Mouse (Mus musculus) telencephalon, adult 2 months (tissue): ENCODE results near the gene Afap1l2.

Source experiments
- DNase-seq: peaks from one replicate; pipeline ENCODE4 v3.0.0-alpha.2; 2011; ENCODE audit warnings: low read depth, low spot score

Afap1l2 gene

DNA sequence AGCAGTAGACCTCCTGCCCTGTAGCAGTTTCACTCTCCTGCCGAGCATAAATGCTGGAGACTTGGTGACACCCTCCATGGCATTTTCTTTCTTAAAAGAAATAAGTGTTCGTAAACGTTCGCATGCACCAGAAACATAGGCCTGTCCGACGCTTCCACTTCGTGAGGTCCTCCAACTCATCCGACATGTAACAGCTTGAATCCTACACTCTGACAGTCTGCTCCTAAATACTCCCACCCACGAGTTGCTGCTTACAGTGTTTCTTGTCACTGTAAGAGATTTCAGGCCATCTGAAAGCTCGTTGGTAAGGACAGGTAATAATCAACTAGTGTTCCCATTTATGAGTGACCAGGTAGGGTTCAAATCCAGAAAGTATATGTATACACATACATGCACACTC is 120.1 kb downstream of the Afap1l2 start:
- peak; percentile 17 for DNase-seq

DNA sequence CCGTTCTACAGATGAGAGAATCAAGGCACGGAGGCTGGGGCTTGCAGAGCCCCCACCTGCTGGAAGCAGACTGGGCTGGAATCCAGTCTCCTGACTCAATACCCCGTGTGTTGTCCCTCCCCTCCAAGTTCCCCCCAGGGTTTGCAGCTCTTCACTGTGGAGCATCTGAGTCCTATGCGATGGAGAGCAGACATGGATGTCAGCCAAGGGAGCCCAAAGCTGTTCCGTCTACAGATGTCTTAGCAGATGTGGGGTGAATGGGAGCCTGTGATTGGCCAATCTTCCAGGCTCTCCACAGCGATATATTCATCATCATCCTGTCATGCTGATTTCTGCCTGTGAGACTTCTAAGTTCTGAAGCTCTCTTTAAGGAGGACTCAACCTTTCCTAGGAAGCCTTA is 130.7 kb downstream of the Afap1l2 start:
- no peak for DNase-seq

GRCm38 (mm10) chr19:56874601-56875315 is 133.3 kb downstream of the Afap1l2 start:
- DNase-seq: no peak

DNA sequence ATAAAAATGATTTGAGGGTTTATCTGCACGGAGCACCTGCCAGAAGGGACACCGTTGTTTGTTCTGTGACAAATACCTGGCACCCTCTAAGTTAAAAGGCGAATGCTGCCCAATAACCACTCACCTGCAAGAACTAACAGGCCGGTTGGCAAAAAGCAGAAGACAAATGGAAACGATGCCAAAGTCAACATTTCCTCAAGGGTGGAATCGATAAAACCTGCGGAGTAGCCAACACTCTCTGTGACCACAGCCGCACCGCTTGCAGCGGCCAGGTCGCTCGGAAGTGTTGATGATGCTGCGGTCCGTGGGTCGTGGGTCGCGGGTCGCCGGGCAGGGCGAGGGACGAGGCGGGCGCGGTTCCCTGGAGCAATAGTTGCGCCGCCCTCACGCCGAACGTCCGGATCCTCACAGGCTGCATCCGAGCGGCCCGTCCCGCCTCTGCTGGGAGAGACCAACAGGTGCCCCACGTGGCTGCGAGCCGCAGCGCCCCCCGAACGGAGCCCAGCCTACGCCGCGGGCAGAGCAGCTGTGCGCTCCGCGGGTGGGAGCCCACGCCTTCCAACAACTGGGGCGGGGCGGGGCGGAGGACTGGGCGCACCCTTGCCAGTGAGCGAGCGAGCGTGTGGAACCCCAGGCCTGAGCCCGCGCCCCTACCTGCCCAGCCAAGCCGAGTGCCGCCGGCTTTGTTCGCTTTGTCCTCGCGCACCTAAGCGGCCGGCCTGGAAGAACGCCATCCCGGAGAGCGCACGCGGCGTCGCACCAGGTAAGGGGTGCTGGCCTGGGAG is 134.0 kb downstream of the Afap1l2 start, which contains the start of gene Vwa2:
TSS of gene Vwa2 (plus strand) at position 434 of the 785 bp plus-strand sequence.
- no peak for DNase-seq

DNA sequence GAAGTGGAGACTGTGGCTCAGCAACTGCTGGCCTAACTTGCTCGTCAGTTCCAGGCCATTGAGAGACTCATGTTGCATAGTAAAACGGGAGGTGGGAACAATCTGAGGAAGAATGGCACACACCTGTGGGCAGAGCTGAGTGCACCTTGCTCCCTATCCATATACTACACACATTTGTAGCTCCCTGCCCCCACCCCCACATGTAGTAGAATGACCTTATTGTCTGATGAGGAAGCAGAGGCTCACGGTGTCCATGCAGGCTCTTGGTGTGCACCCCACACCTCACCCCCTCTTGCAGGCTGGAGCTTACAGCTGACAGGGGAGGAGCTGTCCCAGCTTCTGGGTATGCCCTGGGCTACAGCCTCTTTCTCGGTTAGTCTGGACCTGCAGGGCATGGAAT is 140.3 kb downstream of the Afap1l2 start:
- DNase-seq: no peak
